Mouse (Mus musculus) stomach, embryonic 16.5 days (tissue): ENCODE measurements at regions not wholly inside any gene's neighbourhood (a gene's known extent, or its start where the extent isn't known, plus 50 kb on each side); places are given as distances from the start of the nearest gene placed in this dataset.

ENCODE experiments used
- ATAC-seq: fragments of 200-750 bp; cut with Nextera tagmentation; 2 replicates; pipeline ENCODE4 v1.8.0; 2017; ENCODE audit warnings: moderate number of reproducible peaks, moderate TSS enrichment; ENCODE audit not compliant: insufficient read depth, low FRiP score
- H3K27ac ChIP-seq: fragments of 300-500 bp; sonication (generic); 2 replicates; pipeline ENCODE4 v1.5.1; 2014; ENCODE audit warnings: low read length
- H3K27me3 ChIP-seq: fragments of 300-500 bp; sonication (generic); 2 replicates; pipeline ENCODE4 v1.6.1; 2014; ENCODE audit warnings: low read length, control low read depth, mixed read lengths; ENCODE audit not compliant: control insufficient read depth, insufficient read depth
- H3K36me3 ChIP-seq: fragments of 300-500 bp; sonication (generic); 2 replicates; pipeline ENCODE4 v1.6.1; 2014; ENCODE audit warnings: low read length; ENCODE audit not compliant: control insufficient read depth, insufficient read depth
- H3K4me1 ChIP-seq: fragments of 300-500 bp; sonication (generic); 2 replicates; pipeline ENCODE4 v1.6.1; 2014; ENCODE audit warnings: low read length, control low read depth, mixed read lengths; ENCODE audit not compliant: control insufficient read depth, insufficient read depth
- H3K4me2 ChIP-seq: fragments of 300-500 bp; sonication (generic); 2 replicates; pipeline ENCODE4 v1.6.1; 2014; ENCODE audit warnings: low read depth, low read length, mixed read lengths
- H3K4me3 ChIP-seq: fragments of 300-500 bp; sonication (generic); replicated peaks from 2 replicates; pipeline ENCODE4 v1.5.1; 2014; ENCODE audit warnings: mild to moderate bottlenecking, low read length
- H3K9ac ChIP-seq: fragments of 300-500 bp; sonication (generic); 2 replicates; pipeline ENCODE4 v1.6.1; 2014; ENCODE audit warnings: low read length
- H3K9me3 ChIP-seq: fragments of 300-500 bp; sonication (generic); replicated peaks from 2 replicates; pipeline ENCODE4 v1.6.1; 2016; ENCODE audit warnings: low read length, control low read depth; ENCODE audit not compliant: control insufficient read depth
- WGBS: fragments of 180-500 bp; shearing (Covaris S2); extraction: QIAGEN DNeasy Blood & Tissue Kit; methylation state at CpG from one replicate; pipeline ENCODE4 v1.1.7; 2014; 5-methylcytosine and 5-hydroxymethylcytosine counted together

DNA sequence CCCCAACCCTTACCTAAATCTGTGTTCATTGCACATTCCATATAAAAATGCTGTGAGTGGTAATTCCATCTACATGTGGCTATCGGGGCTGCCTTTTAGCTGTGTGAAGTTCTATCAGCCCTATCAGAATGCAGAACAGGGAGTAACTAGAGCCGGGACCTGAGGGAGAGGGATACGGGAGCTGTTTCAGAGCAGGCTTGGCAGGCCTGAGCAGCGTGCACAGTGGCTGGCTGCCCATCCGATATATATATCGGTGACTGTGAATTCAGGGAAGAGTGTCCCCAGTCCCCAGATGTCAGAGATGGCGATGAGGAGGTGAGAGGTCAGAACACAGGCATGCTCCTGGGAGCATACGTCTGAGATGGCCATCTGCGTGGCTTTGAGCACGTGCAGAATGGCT lies 79.0 kb downstream of the Arl4c start:
- no peak for ATAC-seq
- Histone ChIP-seq H3K4me3 (no peak overlapping the region), H3K4me1 (no peaks in the 10 kb centered on the region), H3K9ac (no peak overlapping the region), H3K36me3 (no peaks in the 10 kb centered on the region), H3K27me3 (no peaks in the 10 kb centered on the region), H3K4me2 (no peak overlapping the region), H3K27ac (no peak overlapping the region), H3K9me3 (no peaks in the 10 kb centered on the region)
- WGBS, result 74% methylated on average over 10 of the region's 10 CpGs

DNA sequence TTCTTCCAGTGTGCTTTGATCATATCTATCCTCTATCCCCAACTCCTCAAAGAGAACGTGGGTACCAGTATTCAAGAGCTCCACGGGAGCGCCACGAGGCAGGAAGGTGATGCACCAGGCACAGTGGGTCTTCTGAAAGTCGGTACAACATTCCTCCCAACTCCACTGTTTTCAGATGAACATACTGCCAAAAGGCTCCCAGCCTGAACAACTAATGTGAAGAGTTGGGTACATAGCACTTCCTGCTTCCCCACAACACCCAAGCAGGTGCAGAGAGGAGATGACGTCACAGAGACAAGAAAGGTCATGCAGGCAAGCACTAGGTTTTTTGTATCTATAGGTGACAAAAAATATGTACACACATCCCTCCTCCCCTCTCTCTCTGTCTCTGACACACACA lies 79.7 kb downstream of the Arl4c start:
- no peaks in the 10 kb centered on the region for H3K27me3 ChIP-seq
- H3K36me3 ChIP-seq, result no peaks in the 10 kb centered on the region
- no peak overlapping the region for H3K9ac ChIP-seq
- H3K4me3 ChIP-seq, result no peak overlapping the region
- WGBS, result 83% methylated on average over 6 of the region's 6 CpGs
- H3K9me3 ChIP-seq, result no peaks in the 10 kb centered on the region
- no peak overlapping the region for H3K27ac ChIP-seq
- H3K4me2 ChIP-seq, result no peak overlapping the region
- no peak for ATAC-seq
- no peaks in the 10 kb centered on the region for H3K4me1 ChIP-seq

DNA sequence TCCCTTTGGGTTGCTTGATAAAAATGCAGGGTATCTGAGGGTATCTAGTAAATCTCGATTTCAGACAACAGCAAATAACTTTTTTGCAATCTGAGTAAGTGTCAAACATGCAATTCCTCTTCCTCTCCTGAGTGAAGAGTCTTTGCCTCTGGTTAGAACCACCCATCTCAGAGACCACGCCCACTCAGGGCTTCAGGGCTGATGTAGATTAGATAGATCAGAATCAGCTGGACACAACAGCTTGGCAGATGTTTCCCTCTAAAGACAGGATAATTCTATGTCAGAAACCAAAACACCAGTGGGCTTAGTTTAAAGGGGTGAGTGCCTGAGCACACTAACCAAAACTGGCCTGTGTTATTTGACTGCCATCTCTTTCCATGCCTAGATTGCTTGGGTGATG lies 80.8 kb downstream of the Arl4c start:
- Histone ChIP-seq H3K36me3 (no peaks in the 10 kb centered on the region), H3K4me3 (no peak overlapping the region), H3K4me2 (no peak overlapping the region), H3K4me1 (no peaks in the 10 kb centered on the region), H3K9ac (no peak overlapping the region), H3K27me3 (no peaks in the 10 kb centered on the region), H3K27ac (no peak overlapping the region), H3K9me3 (no peaks in the 10 kb centered on the region)
- WGBS, result 53% methylated on average over 2 of the region's 2 CpGs
- no peak for ATAC-seq

DNA sequence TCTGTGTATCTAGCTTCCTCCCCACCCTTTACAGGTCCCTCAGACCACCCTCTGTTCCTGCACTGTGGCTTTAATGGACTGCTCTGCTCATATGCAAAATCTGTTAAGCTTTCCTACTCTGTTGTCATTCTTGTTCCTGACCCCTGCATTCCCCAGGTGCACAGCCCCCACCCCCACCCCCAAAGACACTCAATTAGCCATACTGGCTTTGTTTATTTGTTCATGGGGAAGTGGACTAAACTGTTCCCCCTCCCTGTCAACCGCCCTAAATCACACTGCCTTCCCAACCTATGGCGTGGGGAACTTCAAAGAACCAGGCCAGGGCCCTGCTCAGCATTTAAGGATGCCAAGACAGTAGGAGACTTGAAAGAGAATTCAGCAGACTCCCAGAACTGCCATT lies 89.0 kb downstream of the Arl4c start:
- no peak for ATAC-seq
- no peak overlapping the region for H3K27ac ChIP-seq
- 30% methylated on average over 2 of the region's 2 CpGs for WGBS
- H3K4me2 ChIP-seq, result no peak overlapping the region
- H3K36me3 ChIP-seq, result no peaks in the 10 kb centered on the region
- H3K27me3 ChIP-seq, result no peaks in the 10 kb centered on the region
- H3K9ac ChIP-seq, result no peak overlapping the region
- H3K9me3 ChIP-seq, result no peaks in the 10 kb centered on the region
- H3K4me1 ChIP-seq, result no peaks in the 10 kb centered on the region
- H3K4me3 ChIP-seq, result no peak overlapping the region

DNA sequence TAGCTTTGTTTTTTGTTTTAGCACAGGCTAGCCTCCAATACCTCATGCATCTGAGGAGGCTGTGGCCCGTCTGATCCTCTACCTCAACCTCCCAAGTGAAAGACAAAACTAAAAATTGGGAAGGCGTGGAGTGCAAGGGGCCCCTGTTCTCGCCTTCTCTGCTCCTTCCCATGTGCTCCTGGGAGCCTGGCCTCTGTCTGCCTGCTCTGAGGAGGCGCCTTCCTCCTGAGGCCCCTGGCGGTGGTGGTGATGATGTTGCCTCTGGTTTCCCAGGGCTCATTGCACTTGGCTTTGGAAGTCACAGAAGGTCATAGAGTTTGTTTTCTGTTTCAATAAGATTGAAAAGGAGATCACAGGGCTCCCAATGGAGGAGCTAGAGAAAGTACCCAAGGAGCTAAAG lies 90.8 kb downstream of the Arl4c start:
- Histone ChIP-seq H3K4me1 (no peaks in the 10 kb centered on the region; the same call in 1 of the 2 replicates), H3K9ac (no peak overlapping the region), H3K27ac (no peak overlapping the region), H3K4me3 (no peak overlapping the region), H3K27me3 (no peaks in the 10 kb centered on the region), H3K36me3 (no peaks in the 10 kb centered on the region), H3K9me3 (no peaks in the 10 kb centered on the region), H3K4me2 (no peak overlapping the region)
- no peak for ATAC-seq
- 80% methylated on average over 5 of the region's 5 CpGs for WGBS

DNA sequence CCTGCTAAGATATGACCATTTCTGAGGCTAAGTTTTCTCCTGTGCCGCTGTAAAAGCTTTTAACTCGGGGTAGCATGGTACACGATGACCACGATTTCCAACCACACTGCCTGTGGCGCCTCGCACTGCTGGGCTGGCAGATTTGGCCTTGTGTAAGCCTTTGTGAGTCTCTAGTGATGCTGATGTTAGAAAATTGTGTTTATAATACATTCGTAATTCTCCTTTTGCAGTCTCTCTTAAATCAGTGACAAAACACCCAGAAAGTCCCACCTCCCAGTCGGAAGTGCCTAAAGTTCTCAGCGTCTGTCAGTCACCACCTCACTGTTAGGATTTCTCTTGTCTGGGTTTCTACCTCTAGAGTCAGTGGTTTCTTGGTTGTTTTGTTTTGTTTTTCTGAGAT lies 91.2 kb downstream of the Arl4c start:
- H3K4me1 ChIP-seq, result no peaks in the 10 kb centered on the region; the same call in 1 of the 2 replicates

DNA sequence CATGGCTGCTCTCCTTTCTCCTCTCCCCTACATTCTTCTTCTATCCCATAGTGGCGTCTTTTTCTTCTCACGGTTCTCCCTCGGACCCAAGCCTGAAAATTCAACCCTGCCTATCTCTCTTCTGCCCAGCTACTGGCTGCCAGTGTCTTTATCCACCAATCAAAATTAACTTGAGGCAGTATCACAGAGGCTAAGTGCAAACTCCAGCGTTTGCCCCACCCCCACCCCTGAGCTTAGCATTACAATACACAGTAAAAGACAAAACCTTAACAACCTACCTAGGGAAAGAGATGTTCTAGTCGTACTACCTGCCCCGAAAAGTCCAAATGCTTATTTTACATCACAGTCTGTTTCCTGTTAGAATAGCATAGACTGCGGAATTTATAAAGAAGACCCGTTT lies 93.2 kb downstream of the Arl4c start:
- H3K27ac ChIP-seq, result no peak overlapping the region

More for the DNA sequence above, 91.2 kb downstream of the Arl4c start:
- Histone ChIP-seq H3K9me3 (no peaks in the 10 kb centered on the region), H3K27ac (no peak overlapping the region), H3K9ac (no peak overlapping the region), H3K4me3 (no peak overlapping the region), H3K27me3 (no peaks in the 10 kb centered on the region), H3K4me2 (no peak overlapping the region), H3K36me3 (no peaks in the 10 kb centered on the region)
- 87% methylated on average over 9 of the region's 9 CpGs for WGBS
- ATAC-seq, result no peak

DNA sequence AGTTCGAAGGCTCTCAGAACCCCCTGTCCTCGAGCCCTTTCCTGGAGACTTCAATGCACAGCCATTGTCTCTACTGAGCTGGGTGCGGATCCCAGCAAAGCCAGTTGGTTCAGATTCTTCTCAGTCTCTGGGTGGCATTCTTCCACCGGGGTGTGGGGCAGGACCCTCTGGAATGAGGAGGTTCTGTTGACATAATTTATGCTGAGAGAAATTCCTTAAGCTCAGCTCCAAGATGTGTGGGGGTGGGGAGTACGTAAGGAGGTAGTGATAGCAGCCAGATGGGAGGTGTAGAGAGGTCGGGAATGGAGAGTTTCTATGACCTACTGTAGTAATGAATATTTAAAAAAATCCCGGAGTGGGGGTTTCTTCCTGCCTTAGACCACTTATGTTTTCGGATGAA lies 93.8 kb downstream of the Arl4c start:
- Histone ChIP-seq H3K27me3 (no peaks in the 10 kb centered on the region), H3K4me1 (no peaks in the 10 kb centered on the region; the same call in 1 of the 2 replicates), H3K9me3 (no peaks in the 10 kb centered on the region), H3K4me3 (no peak overlapping the region), H3K9ac (no peak overlapping the region), H3K36me3 (no peaks in the 10 kb centered on the region), H3K27ac (no peak overlapping the region), H3K4me2 (no peak overlapping the region)
- WGBS, result 34% methylated on average over 8 of the region's 8 CpGs
- no peak for ATAC-seq

More for the DNA sequence above, 93.2 kb downstream of the Arl4c start:
- Histone ChIP-seq H3K36me3 (no peaks in the 10 kb centered on the region), H3K9ac (no peak overlapping the region), H3K4me1 (no peaks in the 10 kb centered on the region; the same call in 1 of the 2 replicates), H3K4me2 (no peak overlapping the region), H3K4me3 (no peak overlapping the region), H3K27me3 (no peaks in the 10 kb centered on the region), H3K9me3 (no peaks in the 10 kb centered on the region)
- no peak for ATAC-seq
- WGBS, result 47% methylated on average over 8 of the region's 8 CpGs

DNA sequence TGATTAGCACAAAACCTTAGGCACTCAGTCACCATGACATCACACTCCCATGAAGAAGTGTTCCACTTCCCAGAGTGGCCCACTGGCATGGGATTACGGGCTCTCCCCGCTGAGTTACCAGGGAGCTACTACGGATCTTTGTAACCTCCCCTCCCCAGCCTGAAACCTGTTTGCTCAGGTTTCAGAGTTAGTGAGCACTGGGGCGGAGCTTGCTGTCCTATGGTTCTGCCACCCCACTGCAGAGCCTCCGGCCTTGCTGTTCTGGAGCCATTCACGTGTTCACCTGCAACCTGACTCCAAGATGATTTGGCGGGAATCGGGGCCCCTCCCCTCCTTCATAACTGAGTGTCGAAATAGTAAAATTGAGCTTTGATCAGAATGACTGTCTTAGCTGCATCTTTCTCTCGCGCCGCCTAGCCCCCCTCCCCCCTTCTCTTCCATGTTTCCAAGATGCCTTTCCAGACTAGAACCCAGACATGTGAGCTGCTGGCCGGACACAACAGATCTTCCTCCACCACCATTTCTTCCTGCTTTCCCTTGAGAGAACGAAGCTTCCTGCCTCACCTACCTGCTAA lies 95.8 kb upstream of the Glrp1 start:
- Histone ChIP-seq H3K9ac (no peak overlapping the region), H3K4me1 (no peaks in the 10 kb centered on the region; the same call in 1 of the 2 replicates), H3K36me3 (no peaks in the 10 kb centered on the region), H3K9me3 (no peaks in the 10 kb centered on the region), H3K27me3 (no peaks in the 10 kb centered on the region), H3K4me2 (no peak overlapping the region), H3K27ac (no peak overlapping the region), H3K4me3 (no peak overlapping the region)
- peak; percentile 80; the same call in 1 of the 2 replicates for ATAC-seq
- 35% methylated on average over 14 of the region's 14 CpGs for WGBS
